Mouse (Mus musculus): ENCODE results near the gene Gm19426. TPM values are rescaled to one million over a fixed set of nuclear protein-coding genes. Genes with fewer than 3 reads are reported as not detected.

Gene Gm19426
- polyA plus RNA-seq, 1 experiment: not detected

DNA sequence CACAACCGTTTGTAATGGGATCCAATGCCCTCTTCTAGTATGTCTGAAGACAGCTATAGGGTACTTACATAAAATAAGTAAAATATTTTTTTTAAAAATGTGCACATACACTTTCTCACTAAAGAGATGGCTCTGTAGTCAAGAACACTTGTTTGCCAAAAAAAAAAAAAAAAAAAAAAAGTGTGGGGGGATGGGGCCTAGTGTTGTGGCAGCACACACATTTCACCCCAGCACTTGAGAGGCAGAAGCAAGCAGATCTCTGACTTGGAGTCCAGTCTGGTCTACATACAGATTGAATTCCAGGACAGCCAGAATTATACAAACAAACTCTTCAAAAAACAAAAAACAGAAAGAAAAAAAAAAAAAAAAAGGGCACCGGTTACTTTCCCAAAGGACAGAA lies 22.7 kb downstream of the Gm19426 start:
- 85% methylated on average over 2 of the region's 2 CpGs for WGBS
- peaks cover 4% of the 10 kb centered on the region for H3K4me1 ChIP-seq (ENCODE audit: control insufficient read depth, insufficient read depth, low read length)
- H3K27ac ChIP-seq (ENCODE audit: insufficient read depth, low read depth, low read length): no peak overlapping the region
- H3K4me3 ChIP-seq (ENCODE audit: insufficient read depth, low read depth, low read length): no peak overlapping the region
- TF ChIP-seq POLR2A (IDR thresholded peaks at IDR 0.05; ENCODE audit: insufficient read depth, low read depth, low read length) (no peak), CTCF (IDR thresholded peaks at IDR 0.05; ENCODE audit: insufficient read depth, low read depth, low read length) (no peak)

DNA sequence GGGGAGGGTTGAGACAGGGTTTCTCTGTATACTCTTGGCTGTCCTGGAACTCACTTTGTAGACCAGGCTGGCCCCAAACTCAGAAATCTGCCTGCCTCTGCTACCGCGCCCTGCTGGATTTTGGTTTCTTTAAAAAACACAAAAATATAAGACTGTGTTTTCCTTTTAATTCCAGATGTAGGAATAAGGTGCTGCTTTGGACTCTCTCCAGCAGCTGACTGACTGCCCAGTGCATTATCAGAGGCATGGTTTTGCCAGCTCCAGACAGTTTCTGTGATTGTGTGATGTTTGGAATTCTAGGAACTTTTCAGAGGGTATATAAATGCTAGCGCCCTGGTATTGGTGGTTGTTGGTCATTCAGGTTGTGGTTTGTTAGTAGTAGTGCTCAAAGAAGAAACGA lies 26.1 kb downstream of the Gm19426 start:
- TF ChIP-seq POLR2A (IDR thresholded peaks at IDR 0.05; ENCODE audit: insufficient read depth, low read depth, low read length) (no peak), CTCF (IDR thresholded peaks at IDR 0.05; ENCODE audit: insufficient read depth, low read depth, low read length) (no peak)
- no peak overlapping the region for H3K27ac ChIP-seq (ENCODE audit: insufficient read depth, low read depth, low read length)
- WGBS: 95% methylated on average over 4 of the region's 4 CpGs
- H3K4me3 ChIP-seq (ENCODE audit: insufficient read depth, low read depth, low read length): no peak overlapping the region
- H3K4me1 ChIP-seq (ENCODE audit: control insufficient read depth, insufficient read depth, low read length): no peaks in the 10 kb centered on the region

DNA sequence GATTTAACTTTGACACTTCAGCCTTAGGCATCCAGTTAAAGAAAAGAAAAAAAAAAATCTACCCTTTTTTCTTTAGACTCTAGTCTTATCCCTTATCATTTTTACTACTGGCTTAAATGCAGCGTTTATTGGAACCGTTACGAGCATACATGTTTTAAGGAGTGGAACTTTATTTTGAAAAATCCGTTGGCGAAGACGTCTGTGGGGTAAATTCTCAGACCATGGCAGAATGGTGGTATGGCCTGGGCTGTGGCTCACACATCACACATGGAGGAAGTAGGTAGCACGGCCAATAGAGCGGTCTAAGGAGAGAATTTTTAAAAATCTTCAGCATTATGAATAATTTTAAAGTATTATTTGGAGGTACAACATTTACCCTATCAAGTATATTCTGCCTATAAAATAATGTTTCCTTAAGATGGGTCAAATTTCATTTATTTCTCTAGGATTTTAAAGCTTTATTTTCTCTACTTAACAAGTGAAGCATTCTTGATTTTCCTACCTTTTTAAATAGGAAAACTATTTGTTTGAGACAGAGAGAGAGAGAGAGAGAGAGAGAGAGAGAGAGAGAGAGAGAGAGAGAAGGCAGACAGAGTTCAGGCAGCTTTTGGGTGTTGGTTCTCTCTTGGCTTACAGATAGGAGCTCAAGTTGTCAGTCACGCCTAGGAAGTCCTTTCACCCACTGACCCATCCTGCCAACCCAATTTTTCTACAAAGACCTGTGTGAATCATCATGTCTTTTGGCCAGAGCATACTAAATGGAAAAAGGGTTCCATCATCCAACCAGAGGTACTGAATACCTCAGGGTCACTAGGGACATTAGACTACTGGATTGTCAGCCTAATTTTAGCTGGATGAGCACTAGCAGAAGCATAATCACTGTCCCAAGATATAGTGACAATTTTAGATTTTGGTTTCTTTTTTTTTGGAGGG lies 26.8 kb downstream of the Gm19426 start:
- H3K4me3 ChIP-seq (ENCODE audit: insufficient read depth, low read depth, low read length): no peak overlapping the region
- H3K4me1 ChIP-seq (ENCODE audit: control insufficient read depth, insufficient read depth, low read length): no peaks in the 10 kb centered on the region
- TF ChIP-seq CTCF (IDR thresholded peaks at IDR 0.05; ENCODE audit: insufficient read depth, low read depth, low read length): no peak
- TF ChIP-seq POLR2A (IDR thresholded peaks at IDR 0.05; ENCODE audit: insufficient read depth, low read depth, low read length): no peak
- peak overlapping the region; percentile 95 for H3K27ac ChIP-seq (ENCODE audit: insufficient read depth, low read depth, low read length)
- 27% methylated on average over 9 of the region's 9 CpGs for WGBS

DNA sequence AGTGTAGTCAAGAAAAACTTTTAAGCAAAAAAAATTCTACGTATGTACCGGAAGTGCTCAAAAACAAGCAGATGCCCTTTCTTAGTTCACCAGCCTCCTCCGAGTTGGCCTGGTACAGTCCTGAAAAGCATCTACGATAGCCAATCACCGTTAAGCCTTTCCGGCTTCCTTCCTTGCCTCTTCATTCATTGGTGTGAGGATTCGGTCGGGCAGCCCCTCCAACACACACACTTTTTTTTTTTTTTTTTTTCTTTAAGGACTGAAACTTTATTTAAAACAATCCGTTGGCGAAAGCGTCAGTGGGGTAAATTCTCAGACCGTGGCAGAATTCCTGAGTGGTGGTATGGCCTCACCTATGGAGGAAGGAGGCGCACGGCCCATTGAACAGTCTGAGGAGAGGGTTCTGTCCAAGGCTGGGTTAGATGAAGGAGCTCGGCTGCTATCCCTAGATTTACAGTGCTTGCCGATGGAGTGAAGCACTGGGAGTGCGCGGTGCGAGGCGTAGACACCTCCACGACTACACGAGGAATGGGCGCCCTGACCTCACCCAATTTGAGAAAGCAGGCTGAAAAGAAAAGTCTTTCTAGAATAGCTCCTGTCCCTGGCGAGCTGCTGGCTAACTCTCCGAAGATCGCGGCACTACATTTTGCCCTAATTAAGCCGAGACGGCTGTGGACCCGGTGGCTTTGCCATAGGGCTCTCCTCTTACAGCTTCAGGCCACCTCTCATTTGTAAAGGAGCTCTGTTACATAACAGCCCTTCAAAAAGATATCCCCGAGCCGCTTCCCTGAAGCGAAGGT lies 27.7 kb downstream of the Gm19426 start:
- Histone ChIP-seq H3K4me3 (ENCODE audit: insufficient read depth, low read depth, low read length) (peak overlapping the region; percentile 84), H3K4me1 (ENCODE audit: control insufficient read depth, insufficient read depth, low read length) (no peaks in the 10 kb centered on the region), H3K27ac (ENCODE audit: insufficient read depth, low read depth, low read length) (peak overlapping the region; percentile 95)
- under 1% methylated on average over 33 of the region's 33 CpGs for WGBS
- no peak for TF ChIP-seq CTCF (IDR thresholded peaks at IDR 0.05; ENCODE audit: insufficient read depth, low read depth, low read length)
- no peak for TF ChIP-seq POLR2A (IDR thresholded peaks at IDR 0.05; ENCODE audit: insufficient read depth, low read depth, low read length)

DNA sequence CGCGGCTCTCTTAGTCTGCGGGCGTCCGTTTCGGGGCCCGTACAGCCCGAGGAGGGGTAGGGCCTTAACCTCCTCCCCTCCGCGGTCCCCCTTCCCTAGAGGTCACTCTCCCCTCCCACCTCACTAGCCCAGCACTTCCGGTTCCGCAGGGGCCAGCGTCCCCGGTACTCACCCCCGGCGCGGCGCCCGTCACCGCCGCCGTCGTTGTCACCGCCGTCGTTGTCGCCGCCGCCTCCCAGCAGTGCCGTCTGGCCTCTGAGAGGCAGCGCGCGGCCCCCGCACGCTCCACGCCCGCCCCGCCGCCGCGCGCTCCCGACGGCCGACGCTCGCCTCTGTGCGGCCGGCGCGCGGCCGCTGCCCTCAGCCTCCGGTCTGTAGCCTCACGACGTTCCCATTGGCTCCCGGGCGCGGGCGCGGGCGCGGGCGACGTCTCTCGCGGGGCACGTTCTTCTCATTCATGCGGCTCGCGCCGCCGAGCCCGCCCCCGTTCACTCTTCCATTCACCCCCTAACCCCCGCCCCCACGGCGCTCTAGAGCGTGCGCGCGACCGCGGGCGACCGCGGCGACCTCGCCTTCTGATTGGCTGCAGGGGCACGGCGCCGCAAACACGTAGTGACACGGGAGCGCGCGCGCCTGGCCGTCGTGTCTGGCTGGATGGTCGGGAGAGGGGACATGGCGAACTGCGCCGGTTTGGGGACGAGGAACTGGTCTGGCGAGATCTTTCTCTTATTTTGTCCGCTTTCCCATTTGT lies 28.5 kb downstream of the Gm19426 start, which contains the start of gene Zdhhc5:
Zdhhc5 (minus strand) TSS at position 370 of the 751 bp plus-strand sequence.
- Histone ChIP-seq H3K4me3 (ENCODE audit: insufficient read depth, low read depth, low read length) (peak within 1 kb of the TSS; percentile 84), H3K27ac (ENCODE audit: insufficient read depth, low read depth, low read length) (peak within 1 kb of the TSS; percentile 95), H3K4me1 (ENCODE audit: control insufficient read depth, insufficient read depth, low read length) (no peaks in the 10 kb centered on the region)
- no peak for TF ChIP-seq CTCF (IDR thresholded peaks at IDR 0.05; ENCODE audit: insufficient read depth, low read depth, low read length)
- TF ChIP-seq POLR2A (IDR thresholded peaks at IDR 0.05; ENCODE audit: insufficient read depth, low read depth, low read length): peak; percentile 53
- under 1% methylated on average over 107 of the region's 107 CpGs for WGBS

DNA sequence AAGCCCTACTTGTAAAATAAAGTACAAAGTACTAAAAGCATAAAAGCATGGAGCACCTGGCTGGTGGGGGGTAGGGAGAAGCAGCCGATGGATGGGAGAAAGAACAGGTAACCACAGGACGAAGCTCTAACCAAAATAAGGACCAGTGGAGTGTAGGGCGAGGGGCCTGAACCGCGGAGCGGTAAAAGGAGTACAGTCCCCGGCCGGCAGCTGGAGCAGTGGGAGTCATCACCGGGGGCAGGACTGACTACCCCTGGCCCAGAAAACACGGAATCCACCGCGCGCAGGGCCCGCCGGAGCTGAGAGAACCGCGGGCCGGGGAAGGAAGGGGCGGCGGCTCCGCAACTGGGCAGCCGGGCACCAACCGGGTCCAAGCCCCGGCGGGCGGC lies 29.0 kb downstream of the Gm19426 start:
- H3K27ac ChIP-seq (ENCODE audit: insufficient read depth, low read depth, low read length): peak overlapping the region; percentile 87
- no peaks in the 10 kb centered on the region for H3K4me1 ChIP-seq (ENCODE audit: control insufficient read depth, insufficient read depth, low read length)
- peak overlapping the region; percentile 77 for H3K4me3 ChIP-seq (ENCODE audit: insufficient read depth, low read depth, low read length)
- WGBS: under 1% methylated on average over 26 of the region's 26 CpGs
- TF ChIP-seq POLR2A (IDR thresholded peaks at IDR 0.05; ENCODE audit: insufficient read depth, low read depth, low read length) (no peak), CTCF (IDR thresholded peaks at IDR 0.05; ENCODE audit: insufficient read depth, low read depth, low read length) (no peak)

DNA sequence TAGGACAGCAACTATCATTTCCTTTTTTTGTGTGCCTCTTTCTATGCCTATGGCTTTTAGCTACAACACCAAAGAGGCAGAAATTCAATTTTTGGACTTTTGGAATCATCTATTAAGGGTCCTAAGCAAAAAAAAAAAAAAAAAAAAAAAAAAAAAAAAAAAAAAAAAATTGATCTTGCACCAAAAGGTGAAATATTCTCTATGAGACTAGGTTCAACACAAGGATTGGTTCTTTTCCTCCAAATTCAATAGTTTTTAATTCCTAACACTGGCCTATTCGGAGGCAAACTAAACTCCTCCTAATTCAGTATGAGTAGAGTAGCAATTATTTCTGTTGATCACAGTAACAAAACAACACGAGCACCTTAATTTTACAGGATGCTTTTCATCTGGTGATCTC lies 31.6 kb downstream of the Gm19426 start:
- Histone ChIP-seq H3K4me3 (ENCODE audit: insufficient read depth, low read depth, low read length) (no peak overlapping the region), H3K4me1 (ENCODE audit: control insufficient read depth, insufficient read depth, low read length) (peaks cover 2% of the 10 kb centered on the region; the same call in 1 of the 2 replicates), H3K27ac (ENCODE audit: insufficient read depth, low read depth, low read length) (no peak overlapping the region)
- 57% methylated on average over 2 of the region's 2 CpGs for WGBS
- TF ChIP-seq CTCF (IDR thresholded peaks at IDR 0.05; ENCODE audit: insufficient read depth, low read depth, low read length) (no peak), POLR2A (IDR thresholded peaks at IDR 0.05; ENCODE audit: insufficient read depth, low read depth, low read length) (no peak)

DNA sequence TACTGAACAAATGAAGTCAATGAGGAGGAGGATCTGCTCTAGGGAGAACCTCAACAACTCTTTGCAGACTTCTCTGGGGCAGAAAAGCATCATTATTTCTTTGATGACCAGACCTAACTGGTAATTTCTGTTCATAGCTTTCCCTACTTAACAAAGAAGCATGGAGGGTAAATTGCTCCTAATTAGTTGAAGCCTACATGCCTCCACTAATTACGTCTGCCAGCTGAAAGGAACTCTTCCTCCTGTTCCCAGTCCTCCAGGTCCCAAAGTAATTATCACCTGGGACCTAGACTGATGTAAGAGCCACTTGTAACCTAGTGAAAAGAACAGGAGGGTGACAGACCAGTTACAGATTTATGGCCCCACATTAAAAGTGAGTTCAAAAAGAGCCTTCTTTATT lies 35.9 kb downstream of the Gm19426 start:
- Histone ChIP-seq H3K4me3 (ENCODE audit: insufficient read depth, low read depth, low read length) (no peak overlapping the region), H3K27ac (ENCODE audit: insufficient read depth, low read depth, low read length) (no peak overlapping the region), H3K4me1 (ENCODE audit: control insufficient read depth, insufficient read depth, low read length) (peaks cover 2% of the 10 kb centered on the region; the same call in 1 of the 2 replicates)
- WGBS: 10% methylated on average over 1 of the region's 1 CpGs
- TF ChIP-seq CTCF (IDR thresholded peaks at IDR 0.05; ENCODE audit: insufficient read depth, low read depth, low read length) (no peak), POLR2A (IDR thresholded peaks at IDR 0.05; ENCODE audit: insufficient read depth, low read depth, low read length) (no peak)
